12 mouse cellular contexts compared by ENCODE assay signal in the genomic region with DNA sequence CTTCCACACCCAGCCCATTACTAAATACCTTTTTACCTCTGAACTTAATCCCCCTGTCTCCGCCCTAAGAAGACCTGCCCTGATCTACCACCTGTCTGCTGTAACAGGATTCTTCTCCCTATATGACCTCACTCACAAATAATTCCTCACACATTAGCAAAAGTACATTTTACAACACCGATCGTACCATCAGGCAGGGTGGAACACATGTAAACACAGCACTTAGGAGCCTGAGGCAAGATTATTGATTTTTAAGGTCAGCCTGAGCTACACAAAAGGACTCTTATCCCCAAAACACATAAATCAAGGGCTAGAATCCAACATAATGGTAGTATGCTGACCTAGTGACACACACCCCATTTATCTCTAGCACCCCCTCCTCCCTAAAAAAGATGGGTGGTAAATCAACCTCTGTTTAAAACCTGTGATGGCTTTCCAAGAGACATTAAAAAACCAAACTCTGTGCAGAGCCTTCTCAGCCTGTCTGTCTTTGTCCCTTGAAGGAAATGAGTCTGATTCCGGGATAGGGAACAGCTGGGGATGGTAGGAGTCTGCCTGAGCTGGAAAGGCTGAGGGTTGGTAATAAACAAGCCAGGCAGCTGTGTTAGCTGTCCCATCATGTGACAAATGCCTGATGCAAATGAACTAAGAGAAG. TPM values are rescaled to one million over a fixed set of nuclear protein-coding genes. Genes with fewer than 3 reads are reported as not detected.
DNase-seq lines count a peak whose midpoint lies in the region; ATAC-seq and TF ChIP-seq lines count a peak whose summit lies in the region.
"Had no signal": no experiment of that assay in that cellular context is flagged by ENCODE, and none has a peak within 500 bp of the region (broad histone marks: within the 10 kb centered on the region; RNA-seq: fewer than 3 reads in every experiment).

No protein-coding gene starts in this region.

- H3K36me3 ChIP-seq in kidney, embryonic 15.5 days = peaks cover 5% of the 10 kb centered on the region; the same call in 1 of the 2 replicates
- peaks cover 3% of the 10 kb centered on the region for H3K36me3 ChIP-seq in myocyte (ENCODE audit: control insufficient read depth, insufficient read depth)

- no peak overlapping the region for H3K9ac ChIP-seq in kidney, embryonic 15.5 days
- H3K9ac ChIP-seq: liver, embryonic 14.5 days had no signal

- ATAC-seq in kidney, embryonic 15.5 days (replicated peaks; ENCODE audit: low FRiP score) = peak; percentile 70
- ATAC-seq: activated CD4-positive, CD25-positive, alpha-beta regulatory T cell, adult 4 months had no signal

- no peak for TF ChIP-seq POLR2A in myocyte (IDR thresholded peaks at IDR 0.05; ENCODE audit: insufficient read length, low read depth)

- no peak overlapping the region for H3K4me3 ChIP-seq in kidney, embryonic 15.5 days (replicated peaks)
- no peak overlapping the region for H3K4me3 ChIP-seq in myocyte
- H3K4me3 ChIP-seq: erythroblast, embryonic 14.5 days had no signal

- no peak for DNase-seq in kidney, postnatal 25 days
- peak; percentile 39 for DNase-seq in NIH3T3 (ENCODE audit: low read depth)
- DNase-seq in embryo, embryonic 10 days (ENCODE audit: low spot score) = peak; percentile 25
- DNase-seq in gastrocnemius, postnatal 4 days (ENCODE audit: low spot score in 2 of 2) = no peak
- no peak for DNase-seq in gastrocnemius, adult 8-10 months (ENCODE audit: low spot score in 2 of 2)
- DNase-seq: cerebellum, postnatal 10 days; layer of hippocampus, adult 9-11 months had no signal

- H3ac ChIP-seq in myocyte (ENCODE audit: control insufficient read depth, insufficient read length) = no peak overlapping the region

- H3K4me1 ChIP-seq in kidney, embryonic 15.5 days = peaks cover 39% of the 10 kb centered on the region

- H3K4me2 ChIP-seq in kidney, embryonic 15.5 days = peak overlapping the region; percentile 20; the same call in 1 of the 2 replicates
- H3K4me2 ChIP-seq in myocyte (ENCODE audit: low read depth) = peak overlapping the region; percentile 59

- 27% methylated on average over 4 of the region's 4 CpGs for WGBS in kidney, embryonic 15.5 days

- no peaks in the 10 kb centered on the region for H3K79me2 ChIP-seq in myocyte (ENCODE audit: control insufficient read depth, insufficient read depth)

- H3K9me3 ChIP-seq in kidney, embryonic 15.5 days (replicated peaks) = no peaks in the 10 kb centered on the region

- H3K27me3 ChIP-seq in kidney, embryonic 15.5 days = no peaks in the 10 kb centered on the region
- H3K27me3 ChIP-seq in myocyte (ENCODE audit: control insufficient read depth, insufficient read depth, insufficient read length) = no peaks in the 10 kb centered on the region

- H3K27ac ChIP-seq in kidney, embryonic 15.5 days = peak overlapping the region; percentile 87
- H3K27ac ChIP-seq: liver, embryonic 14.5 days had no signal

TF ChIP-seq in myocyte, 11 proteins besides CTCF, POLR2A, EP300 and RAD21:
- TF ChIP-seq USF1 (IDR thresholded peaks at IDR 0.05; ENCODE audit: low read depth) (peak; percentile 42), MYOG (IDR thresholded peaks at IDR 0.05; ENCODE audit: control insufficient read depth in 1 of 3, insufficient read depth in 1 of 3, insufficient read length in 2 of 3, low read depth in 2 of 3) (no peak), CEBPB (IDR thresholded peaks at IDR 0.05; ENCODE audit: insufficient read depth, poor library complexity, severe bottlenecking) (no peak), MAX (IDR thresholded peaks at IDR 0.05; ENCODE audit: low read depth) (no peak), MYOD1 (IDR thresholded peaks at IDR 0.05; ENCODE audit: control insufficient read depth in 1 of 3, insufficient read length in 2 of 3, low read depth in 2 of 3) (no peak), SRF (IDR thresholded peaks at IDR 0.05; ENCODE audit: control insufficient read depth, insufficient read length, low read depth) (no peak), TCF3 (IDR thresholded peaks at IDR 0.05; ENCODE audit: insufficient read length, low read depth) (no peak)

RNA-seq across cellular contexts. Expression of gene Slc37a3, which starts 4.0 kb away (rescaled TPM):
- 52.5 and 53.9 TPM in 2 replicates for polyA plus RNA-seq in kidney, embryonic 15.5 days (2015; fragmentation: Nextera tagmentation; extraction: Ambion mirVana)
- polyA plus RNA-seq in myocyte (2012; fragmentation: generic; extraction: Trizol) = 18.3 TPM
- total RNA-seq in gastrocnemius, postnatal 4 days (2021) = 10 to 100 TPM; 36.9 to 39.4 TPM
- total RNA-seq in gastrocnemius, adult 8-10 months (2022) = 10 to 100 TPM; 12.1 to 18.0 (median 12.7) TPM

RNA-seq across cellular contexts. Expression of gene Rab19, which starts 7.5 kb away (rescaled TPM):
- 1.7 and 2.3 TPM in 2 replicates for polyA plus RNA-seq in kidney, embryonic 15.5 days (2015; fragmentation: Nextera tagmentation; extraction: Ambion mirVana)
- polyA plus RNA-seq in myocyte (2012; fragmentation: generic; extraction: Trizol) = not detected
- total RNA-seq in gastrocnemius, postnatal 4 days (2021) = under 1 TPM in 1 of 2 experiments, not detected in 1; 0.22 TPM
- under 1 TPM in 1 of 4 experiments, not detected in 3; 0.18 TPM for total RNA-seq in gastrocnemius, adult 8-10 months (2022)
- polyA plus RNA-seq: erythroblast, embryonic 14.5 days had no signal

RNA-seq across cellular contexts. Expression of gene Mkrn1, which starts 46.8 kb away (rescaled TPM):
- 59.8 and 60.2 TPM in 2 replicates for polyA plus RNA-seq in kidney, embryonic 15.5 days (2015; fragmentation: Nextera tagmentation; extraction: Ambion mirVana)
- 34.7 TPM for polyA plus RNA-seq in myocyte (2012; fragmentation: generic; extraction: Trizol)
- total RNA-seq in gastrocnemius, postnatal 4 days (2021) = 10 to 100 TPM; 20.9 to 26.1 TPM
- total RNA-seq in gastrocnemius, adult 8-10 months (2022) = 10 to 100 TPM; 14.0 to 18.6 (median 15.6) TPM

Comparison
In these comparisons a context has a peak if more than half of its experiments do, and no peak if none do; other contexts are left out.
1. DNase-seq: peak in NIH3T3 (single experiment) and embryo, embryonic 10 days (single experiment); none in kidney, postnatal 25 days (0 of 2), gastrocnemius, postnatal 4 days (0 of 2) and gastrocnemius, adult 8-10 months (0 of 2).